Mouse (Mus musculus): Measurements from ENCODE around the gene Nol9. TPM values are rescaled to one million over a fixed set of nuclear protein-coding genes. Genes with fewer than 3 reads are reported as not detected.
A peak's percentile ranks its signal among the peaks of the same experiment; 100 is the strongest.

The Nol9 gene
- polyA plus RNA-seq, 1 experiment from 2014 or later: 9.7 TPM

- H3K27me3 ChIP-seq (replicated peaks; ENCODE audit: control insufficient read depth, insufficient read depth, low read length): no peaks in the 10 kb centered on the region
- no peaks in the 10 kb centered on the region for H3K4me1 ChIP-seq (replicated peaks; ENCODE audit: control insufficient read depth, insufficient read depth, low read length)
- no peak overlapping the region for H3K9ac ChIP-seq (ENCODE audit: low read depth, low read length)
- no peak overlapping the region for H3K4me3 ChIP-seq (ENCODE audit: low read depth, low read length)
- H3K9me3 ChIP-seq (ENCODE audit: control insufficient read depth): no peaks in the 10 kb centered on the region
- ATAC-seq: no peak
- TF ChIP-seq CTCF (IDR thresholded peaks at IDR 0.05; ENCODE audit: low read depth): no peak
- 64% methylated on average over 3 of the region's 3 CpGs for WGBS
- no peaks in the 10 kb centered on the region for H3K36me3 ChIP-seq (ENCODE audit: control insufficient read depth, insufficient read depth)
- H3K4me2 ChIP-seq (replicated peaks; ENCODE audit: low read depth): no peak overlapping the region
- no peak overlapping the region for H3K27ac ChIP-seq (ENCODE audit: low read depth, low read length)
Measured at GRCm38 (mm10) chr4:152002063-152002462, 37.1 kb upstream of the Nol9 start.

- peak; percentile 55 for TF ChIP-seq CTCF (IDR thresholded peaks at IDR 0.05; ENCODE audit: low read depth)
- Histone ChIP-seq H3K9ac (ENCODE audit: low read depth, low read length) (no peak overlapping the region), H3K27me3 (replicated peaks; ENCODE audit: control insufficient read depth, insufficient read depth, low read length) (no peaks in the 10 kb centered on the region), H3K9me3 (ENCODE audit: control insufficient read depth) (no peaks in the 10 kb centered on the region), H3K4me1 (replicated peaks; ENCODE audit: control insufficient read depth, insufficient read depth, low read length) (peaks cover 8% of the 10 kb centered on the region), H3K4me2 (replicated peaks; ENCODE audit: low read depth) (no peak overlapping the region), H3K4me3 (ENCODE audit: low read depth, low read length) (no peak overlapping the region), H3K36me3 (ENCODE audit: control insufficient read depth, insufficient read depth) (no peaks in the 10 kb centered on the region), H3K27ac (ENCODE audit: low read depth, low read length) (no peak overlapping the region)
- ATAC-seq: no peak
- 75% methylated on average over 6 of the region's 6 CpGs for WGBS
Measured at GRCm38 (mm10) chr4:152006137-152006536, 33.0 kb upstream of the Nol9 start.

GRCm38 (mm10) chr4:152006812-152007211 lies 32.3 kb upstream of the Nol9 start:
- no peaks in the 10 kb centered on the region for H3K9me3 ChIP-seq (ENCODE audit: control insufficient read depth)
- peaks cover 8% of the 10 kb centered on the region for H3K4me1 ChIP-seq (replicated peaks; ENCODE audit: control insufficient read depth, insufficient read depth, low read length)
- H3K9ac ChIP-seq (ENCODE audit: low read depth, low read length): no peak overlapping the region
- no peaks in the 10 kb centered on the region; the same call in 1 of the 2 replicates for H3K36me3 ChIP-seq (ENCODE audit: control insufficient read depth, insufficient read depth)
- TF ChIP-seq CTCF (IDR thresholded peaks at IDR 0.05; ENCODE audit: low read depth): no peak
- ATAC-seq: no peak
- no peaks in the 10 kb centered on the region for H3K27me3 ChIP-seq (replicated peaks; ENCODE audit: control insufficient read depth, insufficient read depth, low read length)
- H3K27ac ChIP-seq (ENCODE audit: low read depth, low read length): no peak overlapping the region; the same call in 1 of the 2 replicates
- 61% methylated on average over 3 of the region's 3 CpGs for WGBS
- no peak overlapping the region for H3K4me3 ChIP-seq (ENCODE audit: low read depth, low read length)
- peak overlapping the region; percentile 100; the same call in 1 of the 2 replicates for H3K4me2 ChIP-seq (replicated peaks; ENCODE audit: low read depth)

GRCm38 (mm10) chr4:152007481-152008147 lies 31.5 kb upstream of the Nol9 start:
- Histone ChIP-seq H3K4me1 (replicated peaks; ENCODE audit: control insufficient read depth, insufficient read depth, low read length) (peaks cover 8% of the 10 kb centered on the region), H3K4me2 (replicated peaks; ENCODE audit: low read depth) (peak overlapping the region; percentile 100), H3K9ac (ENCODE audit: low read depth, low read length) (peak overlapping the region; percentile 62), H3K36me3 (ENCODE audit: control insufficient read depth, insufficient read depth) (no peaks in the 10 kb centered on the region; the same call in 1 of the 2 replicates), H3K4me3 (ENCODE audit: low read depth, low read length) (peak overlapping the region; percentile 72), H3K27ac (ENCODE audit: low read depth, low read length) (peak overlapping the region; percentile 94), H3K9me3 (ENCODE audit: control insufficient read depth) (no peaks in the 10 kb centered on the region), H3K27me3 (replicated peaks; ENCODE audit: control insufficient read depth, insufficient read depth, low read length) (no peaks in the 10 kb centered on the region)
- WGBS: 15% methylated on average over 8 of the region's 8 CpGs
- TF ChIP-seq CTCF (IDR thresholded peaks at IDR 0.05; ENCODE audit: low read depth): no peak
- no peak for ATAC-seq

GRCm38 (mm10) chr4:152008148-152008500 lies 31.0 kb upstream of the Nol9 start:
- Histone ChIP-seq H3K4me2 (replicated peaks; ENCODE audit: low read depth) (peak overlapping the region; percentile 100), H3K4me1 (replicated peaks; ENCODE audit: control insufficient read depth, insufficient read depth, low read length) (peaks cover 8% of the 10 kb centered on the region), H3K27ac (ENCODE audit: low read depth, low read length) (peak overlapping the region; percentile 94), H3K36me3 (ENCODE audit: control insufficient read depth, insufficient read depth) (no peaks in the 10 kb centered on the region; the same call in 1 of the 2 replicates), H3K9ac (ENCODE audit: low read depth, low read length) (peak overlapping the region; percentile 62), H3K9me3 (ENCODE audit: control insufficient read depth) (no peaks in the 10 kb centered on the region), H3K27me3 (replicated peaks; ENCODE audit: control insufficient read depth, insufficient read depth, low read length) (no peaks in the 10 kb centered on the region), H3K4me3 (ENCODE audit: low read depth, low read length) (peak overlapping the region; percentile 72)
- TF ChIP-seq CTCF (IDR thresholded peaks at IDR 0.05; ENCODE audit: low read depth): no peak
- WGBS: 1% methylated on average over 14 of the region's 14 CpGs
- ATAC-seq: no peak

- peak within 1 kb of the TSS; percentile 62 for H3K9ac ChIP-seq (ENCODE audit: low read depth, low read length)
- under 1% methylated on average over 45 of the region's 45 CpGs for WGBS
- H3K4me2 ChIP-seq (replicated peaks; ENCODE audit: low read depth): peak within 1 kb of the TSS; percentile 100
- peaks cover under 1% of the 10 kb centered on the region; the same call in 1 of the 2 replicates for H3K36me3 ChIP-seq (ENCODE audit: control insufficient read depth, insufficient read depth)
- no peaks in the 10 kb centered on the region for H3K9me3 ChIP-seq (ENCODE audit: control insufficient read depth)
- peak; percentile 87 for ATAC-seq
- H3K27me3 ChIP-seq (replicated peaks; ENCODE audit: control insufficient read depth, insufficient read depth, low read length): no peaks in the 10 kb centered on the region
- peak within 1 kb of the TSS; percentile 72 for H3K4me3 ChIP-seq (ENCODE audit: low read depth, low read length)
- no peak for TF ChIP-seq CTCF (IDR thresholded peaks at IDR 0.05; ENCODE audit: low read depth)
- H3K27ac ChIP-seq (ENCODE audit: low read depth, low read length): peak within 1 kb of the TSS; percentile 94
- peaks cover 8% of the 10 kb centered on the region for H3K4me1 ChIP-seq (replicated peaks; ENCODE audit: control insufficient read depth, insufficient read depth, low read length)
Measured at GRCm38 (mm10) chr4:152008622-152009075, 30.5 kb upstream of the Nol9 start, which contains the start of gene Klhl21. Gene Klhl21 (plus strand): TSS chr4:152008803.
